In genomic region chr12:112677943-112678554, GRCm38 (mm10) we compare ENCODE assay signal across 7 mouse cellular contexts. TPM values are rescaled to one million over a fixed set of nuclear protein-coding genes. Genes with fewer than 3 reads are reported as not detected.
DNase-seq lines count a peak whose midpoint lies in the region; ATAC-seq and TF ChIP-seq lines count a peak whose summit lies in the region.

No protein-coding gene starts in this region.

- H3K4me3 ChIP-seq in spleen, adult 2 months (ENCODE audit: extremely low read depth, insufficient read depth, insufficient read length) = peak overlapping the region; percentile 75; the same call in 1 of the 2 replicates
- peak overlapping the region; percentile 55 for H3K4me3 ChIP-seq in forebrain, embryonic 14.5 days (ENCODE audit: low read depth, low read length)
- peak overlapping the region; percentile 53 for H3K4me3 ChIP-seq in limb, embryonic 14.5 days (replicated peaks; ENCODE audit: low read length)
- peak overlapping the region; percentile 75 for H3K4me3 ChIP-seq in stomach, embryonic 16.5 days (replicated peaks; ENCODE audit: low read length)

- peaks cover 12% of the 10 kb centered on the region for H3K4me1 ChIP-seq in spleen, adult 2 months (ENCODE audit: control insufficient read depth, insufficient read depth, insufficient read length)
- peaks cover 20% of the 10 kb centered on the region for H3K4me1 ChIP-seq in forebrain, embryonic 14.5 days (ENCODE audit: control insufficient read depth, insufficient read depth, low read length)
- peaks cover 10% of the 10 kb centered on the region for H3K4me1 ChIP-seq in limb, embryonic 14.5 days (ENCODE audit: control insufficient read depth, insufficient read depth, low read length)
- peaks cover 32% of the 10 kb centered on the region for H3K4me1 ChIP-seq in stomach, embryonic 16.5 days (ENCODE audit: control insufficient read depth, insufficient read depth, low read length)

- WGBS in spleen, adult 2 months = 47% methylated on average over 19 of the region's 19 CpGs
- WGBS in forebrain, embryonic 14.5 days = 17% methylated on average over 19 of the region's 19 CpGs
- WGBS in limb, embryonic 14.5 days = 26% methylated on average over 19 of the region's 19 CpGs
- 30% methylated on average over 19 of the region's 19 CpGs for WGBS in stomach, embryonic 16.5 days

- H3K9me3 ChIP-seq in forebrain, embryonic 14.5 days (replicated peaks; ENCODE audit: control insufficient read depth, low read length) = no peaks in the 10 kb centered on the region
- no peaks in the 10 kb centered on the region for H3K9me3 ChIP-seq in limb, embryonic 14.5 days (ENCODE audit: control insufficient read depth, low read length)
- H3K9me3 ChIP-seq in stomach, embryonic 16.5 days (replicated peaks; ENCODE audit: control insufficient read depth, low read length) = no peaks in the 10 kb centered on the region

- no peak for TF ChIP-seq CTCF in spleen, adult 2 months (IDR thresholded peaks at IDR 0.05; ENCODE audit: extremely low read depth, insufficient read depth, insufficient read length, insufficient replicate concordance)

- H3K9ac ChIP-seq in forebrain, embryonic 14.5 days (ENCODE audit: low read length) = peak overlapping the region; percentile 59; the same call in 1 of the 2 replicates
- peak overlapping the region; percentile 56 for H3K9ac ChIP-seq in limb, embryonic 14.5 days (ENCODE audit: low read depth, low read length, severe bottlenecking)
- H3K9ac ChIP-seq in stomach, embryonic 16.5 days (ENCODE audit: low read length) = peak overlapping the region; percentile 88

- ATAC-seq in forebrain, embryonic 14.5 days = no peak
- ATAC-seq in limb, embryonic 14.5 days (ENCODE audit: low FRiP score, low read depth) = no peak
- ATAC-seq in stomach, embryonic 16.5 days (ENCODE audit: insufficient read depth, low FRiP score) = no peak
- no peak for ATAC-seq in CD4-positive, CD25-positive, alpha-beta regulatory T cell, adult 4 months

- no peaks in the 10 kb centered on the region for H3K36me3 ChIP-seq in spleen, adult 2 months (ENCODE audit: control insufficient read depth, insufficient read depth, low read length)
- no peaks in the 10 kb centered on the region for H3K36me3 ChIP-seq in forebrain, embryonic 14.5 days (ENCODE audit: control insufficient read depth, insufficient read depth, low read length)
- H3K36me3 ChIP-seq in limb, embryonic 14.5 days (ENCODE audit: control insufficient read depth, insufficient read depth, low read length) = no peaks in the 10 kb centered on the region
- no peaks in the 10 kb centered on the region for H3K36me3 ChIP-seq in stomach, embryonic 16.5 days (ENCODE audit: control insufficient read depth, insufficient read depth, low read length)

- no peak for DNase-seq in spleen, adult 2 months (ENCODE audit: low read depth in 1 of 2, low spot score in 2 of 2)
- DNase-seq in spleen, adult 18-20 months = no peak
- no peak for DNase-seq in forebrain, embryonic 14.5 days (ENCODE audit: low spot score)
- no peak for DNase-seq in limb, embryonic 14.5 days (ENCODE audit: low spot score)
- DNase-seq in cerebellum, postnatal 10 days = no peak

- TF ChIP-seq POLR2A in spleen, adult 2 months (IDR thresholded peaks at IDR 0.05; ENCODE audit: low read depth, low read length) = no peak
- TF ChIP-seq POLR2A in limb, embryonic 14.5 days (IDR thresholded peaks at IDR 0.05; ENCODE audit: borderline replicate concordance, extremely low read depth, insufficient read depth, insufficient read length) = no peak

- no peak overlapping the region for H3K27ac ChIP-seq in spleen, adult 2 months (ENCODE audit: insufficient read depth, low read length)
- no peak overlapping the region for H3K27ac ChIP-seq in forebrain, embryonic 14.5 days (ENCODE audit: low read depth, low read length)
- H3K27ac ChIP-seq in limb, embryonic 14.5 days (replicated peaks; ENCODE audit: low read depth, low read length) = no peak overlapping the region
- H3K27ac ChIP-seq in stomach, embryonic 16.5 days (ENCODE audit: low read length) = peak overlapping the region; percentile 95

- peak overlapping the region; percentile 92 for H3K4me2 ChIP-seq in forebrain, embryonic 14.5 days (ENCODE audit: low read length)
- peak overlapping the region; percentile 96 for H3K4me2 ChIP-seq in limb, embryonic 14.5 days (replicated peaks; ENCODE audit: low read depth, low read length, severe bottlenecking)
- H3K4me2 ChIP-seq in stomach, embryonic 16.5 days (ENCODE audit: low read depth, low read length) = peak overlapping the region; percentile 93

- H3K27me3 ChIP-seq in spleen, adult 2 months (ENCODE audit: control insufficient read depth, insufficient read depth, low read length) = peaks cover 6% of the 10 kb centered on the region
- peaks cover 28% of the 10 kb centered on the region for H3K27me3 ChIP-seq in forebrain, embryonic 14.5 days (replicated peaks; ENCODE audit: control insufficient read depth, insufficient read depth, low read length)
- peaks cover 33% of the 10 kb centered on the region for H3K27me3 ChIP-seq in limb, embryonic 14.5 days (ENCODE audit: control insufficient read depth, insufficient read depth, low read length)
- H3K27me3 ChIP-seq in stomach, embryonic 16.5 days (ENCODE audit: control insufficient read depth, insufficient read depth, low read length) = peaks cover 7% of the 10 kb centered on the region

RNA-seq across cellular contexts. Expression of gene Zbtb42, which starts 0.6 kb away (rescaled TPM):
- polyA plus RNA-seq in spleen, adult 2 months (2012; rRNA removed) = 7.6 and 11.5 TPM in 2 replicates
- polyA plus RNA-seq in forebrain, embryonic 14.5 days (2014; fragmentation: Nextera tagmentation; extraction: Ambion mirVana) = 1.0 and 1.8 TPM in 2 replicates
- polyA plus RNA-seq in limb, embryonic 14.5 days (2012; rRNA removed) = 2.5 and 3.3 TPM in 2 replicates
- polyA plus RNA-seq in limb, embryonic 14.5 days (2014; fragmentation: Nextera tagmentation; extraction: Ambion mirVana) = 1.9 and 2.5 TPM in 2 replicates
- polyA plus RNA-seq in stomach, embryonic 16.5 days (2015; fragmentation: Nextera tagmentation; extraction: Ambion mirVana) = 9.7 and 12.2 TPM in 2 replicates
- 1 to 10 TPM; 2.8 to 2.9 TPM for polyA plus RNA-seq in CD4-positive, CD25-positive, alpha-beta regulatory T cell, adult 4 months (2017; shearing (Covaris generic))

RNA-seq across cellular contexts. Expression of gene Akt1, which starts 3.4 kb away (rescaled TPM):
- polyA plus RNA-seq in spleen, adult 2 months (2012; rRNA removed) = 105 and 137 TPM in 2 replicates
- polyA plus RNA-seq in forebrain, embryonic 14.5 days (2014; fragmentation: Nextera tagmentation; extraction: Ambion mirVana) = 61.7 and 65.4 TPM in 2 replicates
- 305 and 332 TPM in 2 replicates for polyA plus RNA-seq in limb, embryonic 14.5 days (2012; rRNA removed)
- 148 and 181 TPM in 2 replicates for polyA plus RNA-seq in limb, embryonic 14.5 days (2014; fragmentation: Nextera tagmentation; extraction: Ambion mirVana)
- 50.7 and 52.8 TPM in 2 replicates for polyA plus RNA-seq in stomach, embryonic 16.5 days (2015; fragmentation: Nextera tagmentation; extraction: Ambion mirVana)
- 10 to 100 TPM; 14.6 to 18.4 TPM for polyA plus RNA-seq in CD4-positive, CD25-positive, alpha-beta regulatory T cell, adult 4 months (2017; shearing (Covaris generic))

RNA-seq across cellular contexts. Expression of gene Siva1, which starts 33.6 kb away (rescaled TPM):
- 31.6 and 42.5 TPM in 2 replicates for polyA plus RNA-seq in spleen, adult 2 months (2012; rRNA removed)
- polyA plus RNA-seq in forebrain, embryonic 14.5 days (2014; fragmentation: Nextera tagmentation; extraction: Ambion mirVana) = 94.1 and 155 TPM in 2 replicates
- 179 and 184 TPM in 2 replicates for polyA plus RNA-seq in limb, embryonic 14.5 days (2012; rRNA removed)
- 282 and 284 TPM in 2 replicates for polyA plus RNA-seq in limb, embryonic 14.5 days (2014; fragmentation: Nextera tagmentation; extraction: Ambion mirVana)
- polyA plus RNA-seq in stomach, embryonic 16.5 days (2015; fragmentation: Nextera tagmentation; extraction: Ambion mirVana) = 152 and 171 TPM in 2 replicates
- polyA plus RNA-seq in CD4-positive, CD25-positive, alpha-beta regulatory T cell, adult 4 months (2017; shearing (Covaris generic)) = 10 to 100 TPM; 30.9 to 37.1 TPM

RNA-seq across cellular contexts. Expression of gene Cep170b, which starts 42.2 kb away (rescaled TPM):
- polyA plus RNA-seq in spleen, adult 2 months (2012; rRNA removed) = 7.6 and 9.1 TPM in 2 replicates
- 10.3 and 15.7 TPM in 2 replicates for polyA plus RNA-seq in forebrain, embryonic 14.5 days (2014; fragmentation: Nextera tagmentation; extraction: Ambion mirVana)
- polyA plus RNA-seq in limb, embryonic 14.5 days (2012; rRNA removed) = 30.1 and 36.9 TPM in 2 replicates
- 21.3 and 23.6 TPM in 2 replicates for polyA plus RNA-seq in limb, embryonic 14.5 days (2014; fragmentation: Nextera tagmentation; extraction: Ambion mirVana)
- 19.8 and 21.9 TPM in 2 replicates for polyA plus RNA-seq in stomach, embryonic 16.5 days (2015; fragmentation: Nextera tagmentation; extraction: Ambion mirVana)
- polyA plus RNA-seq in CD4-positive, CD25-positive, alpha-beta regulatory T cell, adult 4 months (2017; shearing (Covaris generic)) = 1 to 10 TPM; 2.4 to 4.9 TPM

RNA-seq across cellular contexts. Expression of gene Adssl1, which starts 58.2 kb away (rescaled TPM):
- polyA plus RNA-seq in spleen, adult 2 months (2012; rRNA removed) = 10.7 and 18.8 TPM in 2 replicates
- polyA plus RNA-seq in forebrain, embryonic 14.5 days (2014; fragmentation: Nextera tagmentation; extraction: Ambion mirVana) = 2.0 and 2.1 TPM in 2 replicates
- 11.8 and 18.9 TPM in 2 replicates for polyA plus RNA-seq in limb, embryonic 14.5 days (2012; rRNA removed)
- polyA plus RNA-seq in limb, embryonic 14.5 days (2014; fragmentation: Nextera tagmentation; extraction: Ambion mirVana) = 13.3 and 15.0 TPM in 2 replicates
- 2.7 and 10.3 TPM in 2 replicates for polyA plus RNA-seq in stomach, embryonic 16.5 days (2015; fragmentation: Nextera tagmentation; extraction: Ambion mirVana)
- polyA plus RNA-seq in CD4-positive, CD25-positive, alpha-beta regulatory T cell, adult 4 months (2017; shearing (Covaris generic)) = 1 to 10 TPM; 2.0 to 2.3 TPM
